Mouse (Mus musculus) cerebellum, adult 2 months (tissue): ENCODE results near the gene Mcf2l.

Experiments
- CTCF ChIP-seq: fragments of 200-500 bp; IDR thresholded peaks from 2 replicates; pipeline ENCODE4 v1.5.1; 2011; ENCODE audit warnings: low read depth, mild to moderate bottlenecking, control low read depth, low read length, moderate library complexity, borderline replicate concordance; ENCODE audit not compliant: insufficient read depth
- POLR2A ChIP-seq: fragments of 200-500 bp; IDR thresholded peaks from 2 replicates; pipeline ENCODE4 v1.6.1; 2011; ENCODE audit warnings: low read length, control low read depth, borderline replicate concordance; ENCODE audit not compliant: insufficient read depth

DNA sequence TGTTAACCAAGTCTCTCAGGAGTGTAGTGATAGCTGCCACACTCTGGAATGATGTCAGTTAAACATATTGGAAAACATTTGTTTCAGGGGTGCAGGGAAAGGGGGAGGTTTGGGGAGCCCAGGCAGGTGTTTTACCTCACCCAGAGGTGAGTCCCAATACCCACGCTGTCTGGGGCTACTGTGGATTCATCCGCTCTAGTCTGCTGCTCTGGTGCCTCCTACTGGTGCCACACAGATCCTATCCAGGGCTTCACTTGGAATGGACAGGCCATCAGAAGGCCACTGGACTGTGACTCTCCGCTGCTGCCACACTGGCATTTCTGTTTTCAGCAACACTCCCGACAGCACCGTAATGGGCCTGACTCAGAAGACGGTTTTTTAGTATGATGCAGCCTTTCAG is 7.8 kb upstream of the Mcf2l start:
- no peak for TF ChIP-seq POLR2A
- TF ChIP-seq CTCF: peak; percentile 22; the same call in 1 of the 2 replicates
